Mouse (Mus musculus) liver, embryonic 11.5 days (tissue): ENCODE results near the gene Olfr51. TPM values are rescaled to one million over a fixed set of nuclear protein-coding genes. Genes with fewer than 3 reads are reported as not detected.
A peak's percentile ranks its signal among the peaks of the same experiment; 100 is the strongest.

Experiments
- ATAC-seq: fragments of 200-750 bp; cut with Nextera tagmentation; replicated peaks from 2 replicates; pipeline ENCODE4 v1.8.0; 2017; ENCODE audit warnings: moderate number of reproducible peaks, mild to moderate bottlenecking, moderate TSS enrichment, moderate library complexity; ENCODE audit not compliant: low FRiP score
- DNase-seq: peaks from one replicate; pipeline ENCODE4 v3.0.0-alpha.2; 2017; ENCODE audit warnings: low spot score
- H3K27ac ChIP-seq: fragments of 300-500 bp; sonication (generic); 2 replicates; pipeline ENCODE4 v1.5.1; 2014; ENCODE audit warnings: mild to moderate bottlenecking, low read depth, low read length, control low read depth
- H3K27me3 ChIP-seq: fragments of 300-500 bp; sonication (generic); replicated peaks from 2 replicates; pipeline ENCODE4 v1.6.1; 2014; ENCODE audit warnings: low read length, mixed read lengths; ENCODE audit not compliant: control insufficient read depth, insufficient read depth
- H3K36me3 ChIP-seq: fragments of 300-500 bp; sonication (generic); 2 replicates; pipeline ENCODE4 v1.6.1; 2014; ENCODE audit warnings: mild to moderate bottlenecking, low read length, moderate library complexity, mixed read lengths; ENCODE audit not compliant: control insufficient read depth, insufficient read depth
- H3K4me1 ChIP-seq: fragments of 300-500 bp; sonication (generic); replicated peaks from 2 replicates; pipeline ENCODE4 v1.6.1; 2014; ENCODE audit warnings: low read length, mixed read lengths; ENCODE audit not compliant: control insufficient read depth, insufficient read depth
- H3K4me2 ChIP-seq: fragments of 300-500 bp; sonication (generic); 2 replicates; pipeline ENCODE4 v1.6.1; 2014; ENCODE audit warnings: mild to moderate bottlenecking, control low read depth, moderate library complexity
- H3K4me3 ChIP-seq: fragments of 300-500 bp; sonication (generic); 2 replicates; pipeline ENCODE4 v1.5.1; 2014; ENCODE audit warnings: low read depth, low read length, control low read depth
- H3K9ac ChIP-seq: fragments of 300-500 bp; sonication (generic); 2 replicates; pipeline ENCODE4 v1.6.1; 2014; ENCODE audit warnings: low read depth, low read length, control low read depth
- H3K9me3 ChIP-seq: fragments of 300-500 bp; sonication (generic); 2 replicates; pipeline ENCODE4 v1.6.1; 2016; ENCODE audit warnings: low read length, inconsistent platforms, mixed read lengths; ENCODE audit not compliant: control insufficient read depth
- WGBS: fragments of 180-500 bp; shearing (Covaris S2); extraction: QIAGEN DNeasy Blood & Tissue Kit; methylation state at CpG from one replicate; pipeline ENCODE4 v1.1.7; 2014; 5-methylcytosine and 5-hydroxymethylcytosine counted together
- polyA plus RNA-seq: library from polyadenylated mRNA; unstranded; fragments of >200 nt; fragmentation: Nextera tagmentation; extraction: Ambion mirVana; gene quantifications from 2 replicates; pipeline ENCODE4 v1.2.1, GENCODE M21; 2014

Gene Olfr51
- polyA plus RNA-seq, result not detected in 2 replicates

DNA sequence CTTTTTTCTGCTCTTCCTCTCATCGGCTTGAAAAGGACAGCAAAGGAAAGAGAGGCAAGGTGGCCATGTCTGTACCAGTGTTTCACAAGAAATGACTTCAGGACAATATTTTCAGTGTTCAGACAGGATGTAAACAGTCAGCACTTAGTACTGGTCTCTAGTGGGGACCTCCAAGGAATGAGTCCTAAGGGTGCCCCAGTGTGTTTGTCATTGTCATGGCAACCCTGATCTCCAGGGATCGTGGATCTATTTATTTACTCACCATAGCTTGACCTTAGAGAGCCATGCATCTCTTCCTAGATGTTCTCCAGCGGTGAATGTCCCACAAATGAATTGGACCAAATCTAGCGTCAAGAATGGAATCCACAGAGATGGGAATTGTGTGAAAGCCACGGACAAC, at the start of gene Olfr51:
TSS of gene Olfr51 (plus strand) at position 301 of the 400 bp plus-strand sequence.
- no peak within 1 kb of the TSS for H3K27ac ChIP-seq
- no peaks in the 10 kb centered on the region for H3K27me3 ChIP-seq
- WGBS, result 65% methylated on average over 5 of the region's 5 CpGs
- H3K4me2 ChIP-seq, result no peak within 1 kb of the TSS
- no peak within 1 kb of the TSS for H3K9ac ChIP-seq
- no peak for ATAC-seq
- H3K4me1 ChIP-seq, result no peaks in the 10 kb centered on the region
- no peak within 1 kb of the TSS for H3K4me3 ChIP-seq
- no peaks in the 10 kb centered on the region for H3K9me3 ChIP-seq
- no peak for DNase-seq
- no peaks in the 10 kb centered on the region for H3K36me3 ChIP-seq

DNA sequence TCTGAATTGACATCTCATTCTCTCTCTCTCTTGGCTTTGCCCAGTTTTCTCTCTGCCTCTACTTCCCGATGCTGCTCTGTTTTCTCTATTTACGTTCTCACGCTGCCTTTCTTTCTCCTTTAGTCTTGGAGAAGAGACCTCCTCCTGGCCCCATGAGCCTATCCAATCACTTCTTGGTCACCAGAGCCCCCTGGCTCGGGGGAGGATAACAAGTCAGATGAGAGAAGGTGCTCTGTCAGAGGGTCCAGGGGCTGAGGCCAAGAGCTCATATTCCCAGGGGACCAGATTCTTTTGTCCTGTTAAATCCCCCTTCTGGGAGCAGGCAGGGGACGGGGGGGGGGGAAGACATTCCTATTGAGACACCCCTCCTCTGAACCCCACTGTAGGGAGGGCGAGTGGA, 49.7 kb upstream of the Olfr51 start, which contains the start of gene Prop1:
TSS of gene Prop1 (minus strand) at position 101 of the 400 bp plus-strand sequence.
- WGBS, result 73% methylated on average over 6 of the region's 6 CpGs

GRCm38 (mm10) chr11:50964886-50965285, 38.5 kb upstream of the Olfr51 start:
- H3K9ac ChIP-seq, result no peak overlapping the region
- DNase-seq (no peak), ATAC-seq (no peak)
- H3K4me2 ChIP-seq, result no peak overlapping the region
- no peaks in the 10 kb centered on the region for H3K36me3 ChIP-seq
- 47% methylated on average over 2 of the region's 2 CpGs for WGBS
- no peaks in the 10 kb centered on the region for H3K9me3 ChIP-seq
- no peaks in the 10 kb centered on the region for H3K27me3 ChIP-seq
- no peak overlapping the region for H3K4me3 ChIP-seq
- H3K27ac ChIP-seq, result no peak overlapping the region
- H3K4me1 ChIP-seq, result no peaks in the 10 kb centered on the region

More for the DNA sequence above, 49.7 kb upstream of the Olfr51 start, which contains the start of gene Prop1:
- Histone ChIP-seq H3K27me3 (no peaks in the 10 kb centered on the region), H3K4me2 (no peak within 1 kb of the TSS), H3K9ac (no peak within 1 kb of the TSS), H3K36me3 (no peaks in the 10 kb centered on the region), H3K4me1 (no peaks in the 10 kb centered on the region), H3K9me3 (no peaks in the 10 kb centered on the region), H3K27ac (no peak within 1 kb of the TSS), H3K4me3 (no peak within 1 kb of the TSS)
- no peak for ATAC-seq
- no peak for DNase-seq

DNA sequence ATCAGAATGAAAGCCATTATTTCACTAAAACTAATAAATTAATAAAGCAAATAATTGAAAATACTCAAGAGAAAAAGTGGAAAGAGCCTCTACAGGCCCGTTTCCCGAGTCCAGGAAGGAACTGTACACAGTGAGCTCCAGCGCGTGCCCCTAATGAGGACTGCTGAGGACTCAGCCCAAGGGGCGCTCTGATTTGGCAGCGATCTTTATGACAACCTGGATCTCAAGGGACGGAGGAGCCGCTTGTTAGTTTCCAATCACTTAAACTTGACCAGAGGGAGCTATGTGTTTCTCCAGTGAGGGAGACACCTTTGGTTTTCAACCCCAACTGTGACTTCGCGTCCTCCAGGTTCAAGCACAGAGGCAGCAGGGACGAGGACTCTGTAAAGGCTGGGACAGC, 37.2 kb upstream of the Olfr51 start, which contains the start of gene Olfr1378:
TSS of gene Olfr1378 (plus strand) at position 301 of the 400 bp plus-strand sequence.
- no peaks in the 10 kb centered on the region for H3K9me3 ChIP-seq
- ATAC-seq (no peak), DNase-seq (no peak)
- WGBS, result 86% methylated on average over 11 of the region's 11 CpGs
- no peak within 1 kb of the TSS for H3K27ac ChIP-seq
- no peak within 1 kb of the TSS for H3K4me2 ChIP-seq
- H3K9ac ChIP-seq, result no peak within 1 kb of the TSS
- no peak within 1 kb of the TSS for H3K4me3 ChIP-seq
- no peaks in the 10 kb centered on the region for H3K27me3 ChIP-seq
- H3K4me1 ChIP-seq, result no peaks in the 10 kb centered on the region
- no peaks in the 10 kb centered on the region for H3K36me3 ChIP-seq

DNA sequence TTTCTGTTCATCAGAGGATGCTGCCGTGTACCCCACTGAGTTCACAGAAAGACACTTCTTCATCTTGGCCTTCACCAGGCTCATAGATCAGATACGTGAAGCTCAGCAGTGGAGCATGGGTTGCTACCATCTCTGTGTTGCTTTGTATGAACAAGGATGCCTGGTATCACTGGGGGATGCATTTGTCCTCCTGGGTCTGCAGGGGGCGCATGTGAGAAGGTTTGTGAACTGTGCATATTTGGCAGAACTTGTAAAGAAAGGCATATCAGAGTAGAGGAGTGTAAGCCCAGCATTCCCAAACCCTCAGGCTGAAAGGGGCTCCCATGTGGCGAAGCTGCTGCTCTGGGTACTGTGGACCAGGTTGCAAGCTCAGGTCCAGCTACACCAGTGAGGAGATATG, 26.2 kb upstream of the Olfr51 start:
- H3K27ac ChIP-seq, result no peak overlapping the region
- H3K4me3 ChIP-seq, result no peak overlapping the region
- ATAC-seq (no peak), DNase-seq (no peak)
- H3K36me3 ChIP-seq, result no peaks in the 10 kb centered on the region
- no peaks in the 10 kb centered on the region for H3K27me3 ChIP-seq
- H3K9me3 ChIP-seq, result no peaks in the 10 kb centered on the region
- H3K4me1 ChIP-seq, result no peaks in the 10 kb centered on the region
- no peak overlapping the region for H3K4me2 ChIP-seq
- H3K9ac ChIP-seq, result no peak overlapping the region
- 63% methylated on average over 4 of the region's 4 CpGs for WGBS

DNA sequence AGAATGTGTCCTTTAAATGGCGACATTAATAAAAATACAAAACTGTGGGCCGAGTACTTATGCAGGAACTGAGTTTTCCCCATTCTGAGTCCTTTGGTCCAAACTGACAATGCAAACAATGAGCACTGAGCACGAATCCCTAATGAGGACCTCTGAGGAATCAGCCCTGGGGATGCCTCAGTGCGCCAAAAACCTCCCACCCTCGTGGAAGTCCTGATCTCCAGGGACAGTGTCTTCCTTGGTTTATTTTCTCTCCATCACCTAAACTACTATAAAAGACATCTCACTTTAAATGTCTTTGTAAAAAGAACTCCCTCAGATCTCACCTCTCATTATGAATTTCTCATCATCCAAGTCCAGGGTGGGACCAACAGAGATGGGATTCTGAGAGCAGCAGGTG, 21.7 kb upstream of the Olfr51 start, which contains the start of gene Olfr1377:
TSS of gene Olfr1377 (plus strand) at position 301 of the 400 bp plus-strand sequence.
- no peaks in the 10 kb centered on the region for H3K36me3 ChIP-seq
- ATAC-seq (no peak), DNase-seq (no peak)
- WGBS, result 66% methylated on average over 5 of the region's 5 CpGs
- H3K4me3 ChIP-seq, result no peak within 1 kb of the TSS
- no peak within 1 kb of the TSS for H3K4me2 ChIP-seq
- H3K9me3 ChIP-seq, result no peaks in the 10 kb centered on the region
- no peak within 1 kb of the TSS for H3K27ac ChIP-seq
- H3K9ac ChIP-seq, result no peak within 1 kb of the TSS
- H3K27me3 ChIP-seq, result no peaks in the 10 kb centered on the region
- no peaks in the 10 kb centered on the region for H3K4me1 ChIP-seq

DNA sequence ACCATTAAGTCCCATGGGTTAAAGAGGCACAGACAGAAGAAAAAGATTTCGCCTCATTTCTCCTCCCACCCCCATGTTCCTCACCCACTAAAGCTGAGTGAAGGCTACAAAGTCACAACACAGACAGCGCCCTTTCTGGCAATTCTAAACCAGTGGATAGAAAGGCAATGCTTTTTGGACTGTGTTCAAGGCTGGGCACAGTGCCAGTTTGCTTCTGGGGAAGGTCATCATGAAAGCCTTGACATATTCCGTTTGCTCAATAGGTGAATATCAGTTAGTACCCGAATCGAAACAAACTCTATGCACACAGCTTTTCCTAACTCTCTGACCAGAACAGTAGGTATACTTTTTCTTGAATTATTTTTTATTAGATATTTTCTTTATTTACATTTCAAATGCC, 8.4 kb downstream of the Olfr51 start:
- no peak overlapping the region for H3K4me3 ChIP-seq
- ATAC-seq, result no peak
- H3K4me1 ChIP-seq, result no peaks in the 10 kb centered on the region
- DNase-seq, result no peak
- WGBS, result 80% methylated on average over 5 of the region's 5 CpGs
- no peak overlapping the region for H3K27ac ChIP-seq
- no peaks in the 10 kb centered on the region for H3K9me3 ChIP-seq
- H3K4me2 ChIP-seq, result no peak overlapping the region
- H3K9ac ChIP-seq, result no peak overlapping the region
- no peaks in the 10 kb centered on the region for H3K36me3 ChIP-seq
- no peaks in the 10 kb centered on the region for H3K27me3 ChIP-seq

DNA sequence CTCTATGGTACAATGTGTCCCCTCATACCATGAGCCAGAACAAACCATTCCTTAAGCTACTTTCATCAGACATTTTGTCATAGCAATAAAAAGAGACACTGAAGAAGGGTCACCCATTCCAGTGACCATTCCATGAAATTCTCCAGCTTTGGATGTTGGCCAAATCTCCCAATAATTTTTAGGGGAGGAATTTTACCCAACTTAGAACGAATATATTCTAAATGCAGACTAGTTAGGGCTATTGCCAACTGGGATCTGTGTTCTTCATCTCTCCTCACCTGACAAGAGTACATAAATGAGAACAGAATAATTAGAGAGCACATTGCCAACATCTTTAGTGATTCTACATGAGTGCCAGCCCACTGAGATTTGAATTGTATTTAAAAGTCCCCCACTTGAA, 10.5 kb downstream of the Olfr51 start, which contains the start of gene Olfr54:
TSS of gene Olfr54 (plus strand) at position 301 of the 400 bp plus-strand sequence.
- Histone ChIP-seq H3K9me3 (no peaks in the 10 kb centered on the region), H3K4me1 (no peaks in the 10 kb centered on the region), H3K4me2 (no peak within 1 kb of the TSS), H3K27ac (no peak within 1 kb of the TSS), H3K36me3 (no peaks in the 10 kb centered on the region), H3K27me3 (no peaks in the 10 kb centered on the region), H3K9ac (no peak within 1 kb of the TSS), H3K4me3 (no peak within 1 kb of the TSS)
- ATAC-seq (no peak), DNase-seq (no peak)
- 64% methylated on average over 1 of the region's 1 CpGs for WGBS

DNA sequence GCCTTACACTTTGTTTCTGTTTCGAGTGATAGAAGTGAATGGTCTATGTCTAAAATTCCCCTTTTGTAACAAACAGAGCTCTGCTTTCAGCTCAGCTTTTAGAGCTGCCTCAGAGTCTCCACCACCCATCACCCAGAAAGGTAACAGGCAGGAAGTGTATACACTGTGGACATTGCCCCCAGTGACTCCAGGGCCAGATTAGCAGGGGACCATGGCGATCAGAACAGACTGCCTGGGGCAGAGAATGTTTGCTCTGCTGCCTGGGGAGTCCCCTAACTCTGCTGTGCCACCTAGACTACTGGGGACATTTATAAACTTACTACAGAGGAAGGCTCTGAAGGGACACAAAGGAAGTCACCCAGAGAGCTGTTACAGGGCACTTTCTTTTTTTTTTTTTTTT, 12.9 kb downstream of the Olfr51 start:
- no peak overlapping the region for H3K4me2 ChIP-seq
- no peaks in the 10 kb centered on the region for H3K4me1 ChIP-seq
- DNase-seq (no peak), ATAC-seq (peak; percentile 68)
- H3K9me3 ChIP-seq, result no peaks in the 10 kb centered on the region
- H3K36me3 ChIP-seq, result no peaks in the 10 kb centered on the region
- no peak overlapping the region for H3K9ac ChIP-seq
- no peak overlapping the region for H3K27ac ChIP-seq
- no peak overlapping the region for H3K4me3 ChIP-seq
- WGBS, result 47% methylated on average over 2 of the region's 2 CpGs
- no peaks in the 10 kb centered on the region for H3K27me3 ChIP-seq
